Mouse (Mus musculus) ES-E14 (cell line): ENCODE data around the gene Hs1bp3.

Experiments
- CHD2 ChIP-seq: IDR thresholded peaks from 2 replicates; pipeline ENCODE4 v1.6.1; 2014; ENCODE audit warnings: mild to moderate bottlenecking, low read depth, low read length, inconsistent platforms
- HCFC1 ChIP-seq: IDR thresholded peaks from 2 replicates; pipeline ENCODE4 v1.6.1; 2012; ENCODE audit warnings: low read length, inconsistent platforms, borderline replicate concordance; ENCODE audit not compliant: insufficient read depth
- MAFK ChIP-seq: IDR thresholded peaks from 2 replicates; pipeline ENCODE4 v1.6.1; 2014; ENCODE audit warnings: mild to moderate bottlenecking, low read depth, low read length, inconsistent platforms; ENCODE audit not compliant: insufficient read depth
- ZC3H11A ChIP-seq: IDR thresholded peaks from 2 replicates; pipeline ENCODE4 v1.6.1; 2012; ENCODE audit warnings: low read depth, mild to moderate bottlenecking, inconsistent platforms, low read length, borderline replicate concordance

DNA sequence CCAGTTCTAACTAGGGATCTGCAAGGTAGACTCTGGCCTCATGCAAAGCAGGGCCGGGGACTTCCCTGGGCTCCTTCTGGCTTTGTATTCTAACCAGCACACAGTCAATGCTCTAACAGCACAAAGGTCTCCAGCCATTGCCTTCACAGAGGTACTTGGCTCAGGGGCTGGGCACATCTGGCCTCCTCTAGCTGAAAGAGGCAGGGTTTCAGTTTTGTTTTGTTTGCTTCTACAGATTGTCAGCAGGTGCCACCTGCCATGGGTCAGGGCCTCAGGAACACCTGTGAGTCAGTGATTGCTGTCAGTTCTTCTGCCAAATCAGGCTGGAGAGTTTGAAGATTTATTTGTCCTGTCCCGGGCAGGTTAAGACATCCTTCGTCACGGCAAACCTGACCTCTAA, 39.8 kb downstream of the Hs1bp3 start:
- TF ChIP-seq ZC3H11A (no peak), MAFK (no peak), CHD2 (no peak), HCFC1 (no peak)
